Mouse (Mus musculus) forebrain, embryonic 10.5 days (tissue): Measurements from ENCODE around the gene Rtn4. TPM values are rescaled to one million over a fixed set of nuclear protein-coding genes. Genes with fewer than 3 reads are reported as not detected.

Source experiments
- DNase-seq: peaks from one replicate; pipeline ENCODE4 v3.0.0-alpha.2; 2017; ENCODE audit warnings: low spot score; ENCODE audit errors: extremely low spot score
- H3K27ac ChIP-seq: fragments of 300-500 bp; sonication (generic); 2 replicates; pipeline ENCODE4 v1.5.1; 2016; ENCODE audit warnings: mild to moderate bottlenecking
- H3K27me3 ChIP-seq: fragments of 300-500 bp; sonication (generic); 2 replicates; pipeline ENCODE4 v1.6.1; 2016; ENCODE audit warnings: mild to moderate bottlenecking; ENCODE audit not compliant: poor library complexity, severe bottlenecking
- H3K36me3 ChIP-seq: fragments of 300-500 bp; sonication (generic); replicated peaks from 2 replicates; pipeline ENCODE4 v1.6.1; 2016; ENCODE audit warnings: mild to moderate bottlenecking, moderate library complexity
- H3K4me1 ChIP-seq: fragments of 300-500 bp; sonication (generic); 2 replicates; pipeline ENCODE4 v1.6.1; 2016
- H3K4me3 ChIP-seq: fragments of 300-500 bp; sonication (generic); 2 replicates; pipeline ENCODE4 v1.5.1; 2016; ENCODE audit warnings: mild to moderate bottlenecking, moderate library complexity
- H3K9me3 ChIP-seq: fragments of 300-500 bp; sonication (generic); 2 replicates; pipeline ENCODE4 v1.6.1; 2016; ENCODE audit warnings: mild to moderate bottlenecking, moderate library complexity
- WGBS: fragments of 180-500 bp; shearing (Covaris S2); methylation state at CpG from one replicate; pipeline ENCODE4 v1.1.7; 2016; 5-methylcytosine and 5-hydroxymethylcytosine counted together
- polyA plus RNA-seq: library from polyadenylated mRNA; unstranded; fragments of >200 nt; fragmentation: Nextera tagmentation; extraction: Ambion mirVana; gene quantifications from 2 replicates; pipeline ENCODE4 v1.2.1, GENCODE M21; 2016

Rtn4 gene
- polyA plus RNA-seq, 1 experiment from 2014 or later, result 63.4 TPM

DNA sequence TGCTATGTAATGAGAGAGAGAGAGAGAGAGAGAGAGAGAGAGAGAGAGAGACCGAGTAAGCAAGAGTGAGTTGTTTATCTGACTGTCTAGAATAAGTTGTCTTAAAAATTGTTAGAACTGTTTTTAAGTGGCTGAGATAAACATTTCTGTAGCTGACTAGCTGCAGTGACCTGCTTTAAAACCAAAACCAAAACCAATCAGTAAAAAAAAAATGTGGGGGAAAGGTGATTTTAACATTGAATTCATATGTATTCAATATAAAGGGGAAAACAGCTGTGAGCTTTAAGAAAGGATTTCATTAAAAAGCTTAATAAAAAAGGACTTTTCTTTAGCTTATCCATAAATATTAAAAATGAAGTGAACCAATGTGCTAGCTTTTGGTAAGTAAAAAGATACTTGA, 26.9 kb downstream of the Rtn4 start:
- WGBS, result 100% methylated on average over 1 of the region's 1 CpGs
- DNase-seq, result no peak
- Histone ChIP-seq H3K9me3 (no peaks in the 10 kb centered on the region), H3K27ac (no peak overlapping the region), H3K27me3 (no peaks in the 10 kb centered on the region), H3K36me3 (no peaks in the 10 kb centered on the region; the same call in 1 of the 2 replicates), H3K4me1 (no peaks in the 10 kb centered on the region), H3K4me3 (no peak overlapping the region)

DNA sequence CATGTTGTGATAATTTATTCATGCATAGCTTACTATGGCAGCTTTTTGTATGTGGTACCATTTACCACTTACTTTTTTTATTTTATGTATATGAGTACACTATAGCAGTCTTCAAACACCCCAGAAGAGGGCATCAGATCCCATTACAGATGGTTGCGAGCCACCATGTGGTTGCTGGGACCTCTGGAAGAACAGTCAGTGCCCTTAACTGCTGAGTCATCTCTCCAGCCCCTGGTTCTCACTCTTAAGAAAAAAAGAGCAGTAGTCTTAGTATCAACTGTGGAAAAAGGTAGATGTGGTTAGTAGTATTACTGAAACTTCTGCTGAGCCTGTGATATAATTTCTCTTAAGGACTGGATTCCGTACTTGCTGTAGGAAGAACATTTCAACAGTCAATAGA, 31.5 kb downstream of the Rtn4 start:
- Histone ChIP-seq H3K36me3 (peaks cover 4% of the 10 kb centered on the region), H3K27ac (no peak overlapping the region), H3K4me1 (no peaks in the 10 kb centered on the region), H3K9me3 (no peaks in the 10 kb centered on the region), H3K27me3 (no peaks in the 10 kb centered on the region), H3K4me3 (no peak overlapping the region)
- DNase-seq, result no peak
- 94% methylated on average over 2 of the region's 2 CpGs for WGBS

DNA sequence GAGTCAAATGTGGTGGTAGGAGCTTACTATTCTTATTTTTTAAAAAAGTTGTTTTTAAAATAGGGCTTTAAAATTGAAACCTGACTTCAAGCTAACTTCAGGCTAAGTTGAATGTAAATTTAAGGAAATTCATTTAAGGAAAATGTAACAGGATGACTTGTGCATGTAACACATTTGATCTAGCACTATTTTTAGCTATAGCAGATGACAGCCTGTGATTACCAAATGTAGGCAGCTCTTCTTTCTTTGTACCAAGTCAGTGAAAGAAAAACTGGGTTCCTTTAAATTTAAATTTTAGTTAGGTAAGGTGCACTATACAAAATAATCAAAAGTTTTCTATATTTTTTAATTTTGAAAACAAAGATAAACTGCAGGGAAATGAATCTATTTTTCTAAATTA, 32.4 kb downstream of the Rtn4 start:
- Histone ChIP-seq H3K4me1 (no peaks in the 10 kb centered on the region), H3K4me3 (no peak overlapping the region), H3K27ac (no peak overlapping the region), H3K9me3 (no peaks in the 10 kb centered on the region), H3K27me3 (no peaks in the 10 kb centered on the region), H3K36me3 (peaks cover 5% of the 10 kb centered on the region)
- DNase-seq, result no peak

GRCm38 (mm10) chr11:29725610-29726009, 32.9 kb downstream of the Rtn4 start:
- no peak overlapping the region for H3K27ac ChIP-seq
- H3K36me3 ChIP-seq, result peaks cover 5% of the 10 kb centered on the region
- H3K4me1 ChIP-seq, result no peaks in the 10 kb centered on the region
- 77% methylated on average over 1 of the region's 1 CpGs for WGBS
- no peaks in the 10 kb centered on the region for H3K9me3 ChIP-seq
- H3K27me3 ChIP-seq, result no peaks in the 10 kb centered on the region
- DNase-seq, result no peak
- H3K4me3 ChIP-seq, result no peak overlapping the region

DNA sequence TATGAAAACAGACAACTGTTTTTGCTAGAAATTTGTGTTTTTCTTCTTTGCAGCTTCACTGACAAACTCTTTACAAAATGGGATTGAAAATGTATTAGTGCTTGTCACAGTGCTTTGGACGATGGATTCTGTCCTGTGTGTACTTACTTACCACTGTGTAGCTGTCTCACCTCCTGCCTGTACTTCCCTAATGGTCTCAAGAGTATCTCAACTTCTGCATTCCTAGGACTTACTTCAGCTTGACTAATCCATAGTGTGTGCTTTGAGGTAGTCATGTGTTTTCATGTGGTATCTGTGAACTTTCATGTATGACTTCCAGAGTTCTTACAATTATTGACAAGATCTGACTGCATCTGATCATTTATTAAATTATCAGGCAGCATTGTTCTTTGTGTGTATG, 35.2 kb downstream of the Rtn4 start:
- Histone ChIP-seq H3K4me1 (no peaks in the 10 kb centered on the region), H3K4me3 (no peak overlapping the region), H3K36me3 (peaks cover 5% of the 10 kb centered on the region), H3K9me3 (no peaks in the 10 kb centered on the region), H3K27ac (no peak overlapping the region), H3K27me3 (no peaks in the 10 kb centered on the region)
- 84% methylated on average over 1 of the region's 1 CpGs for WGBS
- DNase-seq, result no peak

DNA sequence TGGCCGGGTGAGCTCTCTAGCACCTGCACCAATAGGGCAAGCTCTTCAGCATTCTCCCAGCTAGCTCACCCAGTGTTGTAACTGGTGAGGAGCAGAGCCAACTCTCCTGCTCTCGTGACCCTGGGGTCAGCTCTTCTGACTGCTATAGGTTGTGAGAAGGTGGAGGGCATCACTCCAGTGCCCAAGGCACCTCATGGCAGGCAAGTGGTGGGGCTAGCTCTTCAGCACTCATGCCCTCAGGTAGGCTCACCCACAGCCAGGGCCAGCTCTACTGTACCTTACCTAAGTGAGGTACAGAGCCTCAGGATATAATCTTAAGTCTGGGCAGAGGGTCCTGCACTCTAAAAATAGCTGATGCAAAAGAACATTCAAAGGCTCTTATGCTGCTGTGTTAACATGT, 47.0 kb downstream of the Rtn4 start:
- Histone ChIP-seq H3K4me3 (no peak overlapping the region), H3K36me3 (peaks cover 87% of the 10 kb centered on the region), H3K27ac (no peak overlapping the region), H3K27me3 (no peaks in the 10 kb centered on the region), H3K9me3 (no peaks in the 10 kb centered on the region), H3K4me1 (no peaks in the 10 kb centered on the region)
- DNase-seq, result no peak
- WGBS, result 85% methylated on average over 2 of the region's 2 CpGs

GRCm38 (mm10) chr11:29744760-29745430, 52.1 kb downstream of the Rtn4 start:
- WGBS, result 95% methylated on average over 5 of the region's 5 CpGs
- no peaks in the 10 kb centered on the region for H3K9me3 ChIP-seq
- no peak overlapping the region for H3K4me3 ChIP-seq
- H3K27me3 ChIP-seq, result no peaks in the 10 kb centered on the region
- H3K4me1 ChIP-seq, result no peaks in the 10 kb centered on the region
- no peak overlapping the region for H3K27ac ChIP-seq
- H3K36me3 ChIP-seq, result peaks cover 79% of the 10 kb centered on the region
- DNase-seq, result no peak

- Histone ChIP-seq H3K9me3 (no peaks in the 10 kb centered on the region), H3K4me1 (no peaks in the 10 kb centered on the region), H3K27me3 (no peaks in the 10 kb centered on the region), H3K27ac (no peak overlapping the region), H3K4me3 (no peak overlapping the region), H3K36me3 (peaks cover 75% of the 10 kb centered on the region)
- DNase-seq, result no peak
- 82% methylated on average over 2 of the region's 2 CpGs for WGBS
Observed at GRCm38 (mm10) chr11:29745513-29745912, 52.8 kb downstream of the Rtn4 start.

- DNase-seq, result no peak
- Histone ChIP-seq H3K27me3 (no peaks in the 10 kb centered on the region), H3K9me3 (no peaks in the 10 kb centered on the region), H3K27ac (no peak overlapping the region), H3K4me3 (no peak overlapping the region), H3K36me3 (peaks cover 69% of the 10 kb centered on the region), H3K4me1 (no peaks in the 10 kb centered on the region)
- 94% methylated on average over 9 of the region's 9 CpGs for WGBS
Observed at GRCm38 (mm10) chr11:29746203-29746602, 53.5 kb downstream of the Rtn4 start.

- DNase-seq, result no peak
- H3K4me1 ChIP-seq, result no peaks in the 10 kb centered on the region
- H3K9me3 ChIP-seq, result no peaks in the 10 kb centered on the region
- no peak overlapping the region for H3K27ac ChIP-seq
- no peaks in the 10 kb centered on the region for H3K27me3 ChIP-seq
- H3K36me3 ChIP-seq, result peaks cover 57% of the 10 kb centered on the region
- no peak overlapping the region for H3K4me3 ChIP-seq
- 98% methylated on average over 3 of the region's 3 CpGs for WGBS
Observed at GRCm38 (mm10) chr11:29747365-29747764, 54.6 kb downstream of the Rtn4 start.

DNA sequence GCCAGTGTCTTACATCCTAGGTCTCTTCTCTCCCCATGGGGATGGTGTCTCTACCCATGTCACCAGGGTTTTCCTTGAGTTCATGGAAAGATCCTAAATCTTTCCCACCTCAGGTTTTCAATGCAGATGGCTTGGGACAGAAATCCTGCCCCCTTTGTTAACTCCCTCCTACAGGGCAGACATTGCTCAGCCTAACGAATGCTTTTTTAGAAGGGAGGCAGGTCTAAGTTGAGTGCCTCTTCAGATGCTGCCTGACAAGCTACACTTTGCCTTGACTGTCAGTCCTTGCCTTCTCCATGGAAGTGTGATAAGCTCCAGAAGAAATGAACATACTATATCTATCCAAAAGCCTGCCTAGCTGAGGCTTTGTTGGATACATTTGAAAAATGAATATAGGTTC, 55.1 kb downstream of the Rtn4 start:
- no peaks in the 10 kb centered on the region for H3K4me1 ChIP-seq
- no peaks in the 10 kb centered on the region for H3K27me3 ChIP-seq
- no peak overlapping the region for H3K27ac ChIP-seq
- H3K36me3 ChIP-seq, result peaks cover 52% of the 10 kb centered on the region
- H3K4me3 ChIP-seq, result no peak overlapping the region
- 70% methylated on average over 1 of the region's 1 CpGs for WGBS
- H3K9me3 ChIP-seq, result no peaks in the 10 kb centered on the region
- DNase-seq, result no peak

- H3K27ac ChIP-seq, result no peak overlapping the region
- H3K27me3 ChIP-seq, result no peaks in the 10 kb centered on the region
- DNase-seq, result no peak
- H3K4me1 ChIP-seq, result no peaks in the 10 kb centered on the region
- 86% methylated on average over 8 of the region's 8 CpGs for WGBS
- H3K36me3 ChIP-seq, result peaks cover 42% of the 10 kb centered on the region
- H3K4me3 ChIP-seq, result no peak overlapping the region
- H3K9me3 ChIP-seq, result no peaks in the 10 kb centered on the region
Observed at GRCm38 (mm10) chr11:29748750-29749467, 56.2 kb downstream of the Rtn4 start.

GRCm38 (mm10) chr11:29749468-29749829, 56.7 kb downstream of the Rtn4 start:
- DNase-seq, result no peak
- Histone ChIP-seq H3K36me3 (peaks cover 36% of the 10 kb centered on the region), H3K9me3 (no peaks in the 10 kb centered on the region), H3K27ac (no peak overlapping the region), H3K4me1 (no peaks in the 10 kb centered on the region), H3K4me3 (no peak overlapping the region), H3K27me3 (no peaks in the 10 kb centered on the region)
- WGBS, result 90% methylated on average over 1 of the region's 1 CpGs
